Mouse (Mus musculus) G1E (cell line): ENCODE results near the gene Fndc3b. TPM values are rescaled to one million over a fixed set of nuclear protein-coding genes. Genes with fewer than 3 reads are reported as not detected.

Source experiments
- ATAC-seq: 2 replicates; pipeline ENCODE4 v1.8.0; 2016; ENCODE audit warnings: mild to moderate bottlenecking; ENCODE audit not compliant: insufficient number of reproducible peaks, poor library complexity, low FRiP score, severe bottlenecking; ENCODE audit errors: extremely low read depth
- DNase-seq: peaks from one replicate; pipeline ENCODE4 v3.0.0; 2012; ENCODE audit warnings: low spot score
- H3K27me3 ChIP-seq: 2 replicates; pipeline ENCODE4 v1.6.1; 2012; ENCODE audit warnings: mild to moderate bottlenecking, low read length, inconsistent platforms; ENCODE audit not compliant: insufficient read depth
- H3K36me3 ChIP-seq: replicated peaks from 2 replicates; pipeline ENCODE3; 2012; ENCODE audit warnings: mild to moderate bottlenecking, inconsistent platforms
- H3K4me1 ChIP-seq: 2 replicates; pipeline ENCODE4 v1.6.1; 2012; ENCODE audit warnings: low read depth, low read length, inconsistent platforms, mixed read lengths; ENCODE audit not compliant: insufficient read depth
- H3K4me3 ChIP-seq: 2 replicates; pipeline ENCODE4 v1.5.1; 2012; ENCODE audit warnings: low read depth, mild to moderate bottlenecking, inconsistent platforms, low read length, moderate library complexity, mixed read lengths
- H3K9me3 ChIP-seq: replicated peaks from 2 replicates; pipeline ENCODE4 v1.6.1; 2012; ENCODE audit warnings: inconsistent platforms
- CTCF ChIP-seq: IDR thresholded peaks from 2 replicates; pipeline ENCODE4 v1.5.1; 2012; ENCODE audit warnings: low read depth, low read length, inconsistent platforms, mixed read lengths
- GATA1 ChIP-seq: IDR thresholded peaks from 2 replicates; pipeline ENCODE4 v1.6.1; 2012; ENCODE audit warnings: borderline replicate concordance, low read length, inconsistent platforms, mixed read lengths
- GATA2 ChIP-seq: IDR thresholded peaks from 2 replicates; pipeline ENCODE4 v1.6.1; 2012; ENCODE audit warnings: low read depth, low read length, inconsistent platforms, borderline replicate concordance
- POLR2AphosphoS5 ChIP-seq: IDR thresholded peaks from 2 replicates; pipeline ENCODE4 v1.6.1; 2012; ENCODE audit warnings: low read depth, low read length, inconsistent platforms; ENCODE audit not compliant: insufficient replicate concordance
- TAL1 ChIP-seq: conservative IDR thresholded peaks from 2 replicates; pipeline ENCODE4 v1.6.1; 2012; ENCODE audit warnings: low read depth, low read length, inconsistent platforms, mixed read lengths
- polyA plus RNA-seq: library from polyadenylated mRNA; stranded (reverse); fragments of >175 nt; gene quantifications from 2 replicates; pipeline ENCODE4 v1.2.3, GENCODE M21; 2012
- total RNA-seq, 2 experiments: library from RNA; stranded (forward) in 1 of 2; stranded (reverse) in 1 of 2; fragments of 200-1000 nt in 1 of 2; fragments of >200 nt in 1 of 2; fragmentation: Nextera tagmentation in 1 of 2; gene quantifications; 2 replicates each; pipeline ENCODE4 v1.2.3; 2014 to 2017

Fndc3b gene
- total and polyA plus RNA-seq, 3 experiments = 0.16 TPM; not detected in 2

- Histone ChIP-seq H3K4me1 (no peaks in the 10 kb centered on the region), H3K27me3 (no peaks in the 10 kb centered on the region), H3K36me3 (no peaks in the 10 kb centered on the region), H3K4me3 (no peak overlapping the region), H3K9me3 (no peaks in the 10 kb centered on the region)
- ATAC-seq (no peak), DNase-seq (no peak)
- TF ChIP-seq POLR2AphosphoS5 (no peak), TAL1 (no peak), GATA2 (no peak), CTCF (no peak), GATA1 (no peak)
These were observed 199.3 kb downstream of the Fndc3b start for GRCm38 (mm10) chr3:27511765-27512164.

GRCm38 (mm10) chr3:27506886-27507285, 204.2 kb downstream of the Fndc3b start:
- H3K4me1 ChIP-seq = no peaks in the 10 kb centered on the region
- no peaks in the 10 kb centered on the region for H3K9me3 ChIP-seq
- ATAC-seq (no peak), DNase-seq (no peak)
- H3K27me3 ChIP-seq = no peaks in the 10 kb centered on the region
- TF ChIP-seq TAL1 = no peak
- TF ChIP-seq GATA1 = no peak
- no peak for TF ChIP-seq POLR2AphosphoS5
- H3K4me3 ChIP-seq = no peak overlapping the region
- no peaks in the 10 kb centered on the region for H3K36me3 ChIP-seq

GRCm38 (mm10) chr3:27505582-27505981, 205.5 kb downstream of the Fndc3b start:
- H3K4me3 ChIP-seq = no peak overlapping the region
- no peak for ATAC-seq
- no peak for TF ChIP-seq TAL1
- TF ChIP-seq GATA1 = no peak
- no peak for TF ChIP-seq GATA2
- TF ChIP-seq POLR2AphosphoS5 = no peak

GRCm38 (mm10) chr3:27503279-27504038, 207.6 kb downstream of the Fndc3b start:
- Histone ChIP-seq H3K27me3 (no peaks in the 10 kb centered on the region), H3K36me3 (no peaks in the 10 kb centered on the region), H3K4me3 (no peak overlapping the region), H3K4me1 (no peaks in the 10 kb centered on the region), H3K9me3 (no peaks in the 10 kb centered on the region)
- DNase-seq (no peak), ATAC-seq (no peak)
- TF ChIP-seq GATA2 (no peak), TAL1 (no peak), POLR2AphosphoS5 (no peak), CTCF (no peak), GATA1 (no peak)

More at GRCm38 (mm10) chr3:27505582-27505981, 205.5 kb downstream of the Fndc3b start:
- no peaks in the 10 kb centered on the region for H3K9me3 ChIP-seq
- H3K4me1 ChIP-seq = no peaks in the 10 kb centered on the region
- H3K27me3 ChIP-seq = no peaks in the 10 kb centered on the region
- no peak for DNase-seq
- no peaks in the 10 kb centered on the region for H3K36me3 ChIP-seq

- no peaks in the 10 kb centered on the region for H3K4me1 ChIP-seq
- ATAC-seq (no peak), DNase-seq (no peak)
- no peak overlapping the region for H3K4me3 ChIP-seq
- peaks cover 5% of the 10 kb centered on the region; the same call in 1 of the 2 replicates for H3K27me3 ChIP-seq
- TF ChIP-seq POLR2AphosphoS5 (no peak), TAL1 (no peak), GATA2 (no peak), CTCF (no peak), GATA1 (no peak)
- H3K9me3 ChIP-seq = no peaks in the 10 kb centered on the region
- no peaks in the 10 kb centered on the region for H3K36me3 ChIP-seq
These were observed 215.6 kb downstream of the Fndc3b start for GRCm38 (mm10) chr3:27495296-27496073.

GRCm38 (mm10) chr3:27494698-27495097, 216.4 kb downstream of the Fndc3b start:
- ATAC-seq (no peak), DNase-seq (no peak)
- H3K27me3 ChIP-seq = peaks cover 5% of the 10 kb centered on the region; the same call in 1 of the 2 replicates
- no peaks in the 10 kb centered on the region for H3K9me3 ChIP-seq
- TF ChIP-seq GATA2 = no peak
- no peak for TF ChIP-seq CTCF
- TF ChIP-seq GATA1 = no peak
- TF ChIP-seq TAL1 = no peak
- no peak for TF ChIP-seq POLR2AphosphoS5
- H3K4me3 ChIP-seq = no peak overlapping the region
- no peaks in the 10 kb centered on the region for H3K4me1 ChIP-seq
- no peaks in the 10 kb centered on the region for H3K36me3 ChIP-seq
